Mouse (Mus musculus) bone marrow, adult 2 months (tissue): ENCODE measurements around the gene Cnnm2.

ENCODE experiments used
- CTCF ChIP-seq: fragments of 200-500 bp; IDR thresholded peaks from 2 replicates; pipeline ENCODE4 v1.5.1; 2011; ENCODE audit warnings: low read length, control low read depth; ENCODE audit not compliant: control insufficient read depth, insufficient read depth
- POLR2A ChIP-seq: fragments of 200-500 bp; IDR thresholded peaks from 2 replicates; pipeline ENCODE4 v1.6.1; 2011; ENCODE audit warnings: low read depth, mild to moderate bottlenecking, control low read depth, low read length, borderline replicate concordance; ENCODE audit not compliant: control insufficient read depth

GRCm38 (mm10) chr19:46848381-46849268, 87.2 kb downstream of the Cnnm2 start:
- TF ChIP-seq CTCF (no peak), POLR2A (no peak)
